In the genomic region with DNA sequence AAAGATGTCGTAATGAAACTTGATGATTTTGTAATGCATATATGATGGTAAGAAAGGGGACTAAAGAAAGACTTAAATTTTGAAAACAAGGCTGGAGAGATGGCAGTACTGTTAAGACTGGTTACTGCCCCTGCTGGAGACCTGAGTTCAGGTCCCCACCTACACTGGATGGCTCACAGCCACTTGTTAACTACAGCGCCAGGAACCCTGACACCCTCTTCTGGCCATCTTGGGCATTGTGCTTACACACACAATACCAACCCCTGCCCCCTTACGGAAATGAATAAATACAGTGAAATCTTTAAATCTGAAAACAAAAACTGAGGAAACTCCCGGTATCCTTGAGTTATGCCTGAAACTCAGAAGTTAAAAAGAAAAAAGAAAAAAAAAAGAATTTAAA, we compare ENCODE assay signal across 8 mouse cellular contexts.
DNase-seq lines count a peak whose midpoint lies in the region; ATAC-seq and TF ChIP-seq lines count a peak whose summit lies in the region.
"Had no signal": no experiment of that assay in that cellular context is flagged by ENCODE, and none has a peak within 500 bp of the region (broad histone marks: within the 10 kb centered on the region; RNA-seq: fewer than 3 reads in every experiment).

No protein-coding gene starts in this region.

- peaks cover 1% of the 10 kb centered on the region for H3K4me1 ChIP-seq in ES-Bruce4 (ENCODE audit: control insufficient read depth, insufficient read depth, low read length)
- H3K4me1 ChIP-seq: megakaryocyte, embryonic 14.5 days had no signal

- peaks cover 4% of the 10 kb centered on the region for H3K9me3 ChIP-seq in ES-Bruce4 (replicated peaks; ENCODE audit: control insufficient read depth, insufficient read depth, low read length, poor library complexity, severe bottlenecking)

- no peak overlapping the region for H3K9ac ChIP-seq in ES-Bruce4 (ENCODE audit: low read depth, poor library complexity, severe bottlenecking)

- TF ChIP-seq EP300 in ES-Bruce4 (IDR thresholded peaks at IDR 0.05; ENCODE audit: insufficient read depth, low read depth, low read length), result no peak

- intact Hi-C loops in left cerebral cortex, postnatal 10 days (cut with DNase I), result no loop called here

- DNase-seq in kidney, adult 9 months, result peak; percentile 28
- DNase-seq in kidney, adult 18-20 months, result no peak
- peak; percentile 2 for DNase-seq in 3T3-L1 (ENCODE audit: low read depth, low spot score)
- no peak for DNase-seq in yolk sac, embryonic 10.5 days (ENCODE audit: low spot score)
- DNase-seq in left cerebral cortex, postnatal 10 days (ENCODE audit: extremely low spot score in 1 of 2, low spot score in 2 of 2), result no peak

- H3K27me3 ChIP-seq in ES-Bruce4 (ENCODE audit: control insufficient read depth, insufficient read depth, low read length, poor library complexity, severe bottlenecking), result no peaks in the 10 kb centered on the region
- H3K27me3 ChIP-seq: megakaryocyte, embryonic 14.5 days had no signal

- peak; percentile 67; the same call in 1 of the 2 replicates for ATAC-seq in common myeloid progenitor, adult 5-6 weeks (replicated peaks; ENCODE audit: low read depth, poor library complexity, severe bottlenecking)

- no peak overlapping the region for H3K27ac ChIP-seq in ES-Bruce4 (ENCODE audit: insufficient read depth, low read length)

- no peaks in the 10 kb centered on the region for H3K36me3 ChIP-seq in ES-Bruce4 (ENCODE audit: control insufficient read depth, insufficient read depth, low read length, poor library complexity, severe bottlenecking)

- H3K4me3 ChIP-seq in ES-Bruce4 (ENCODE audit: low read depth, low read length), result no peak overlapping the region
- H3K4me3 ChIP-seq: megakaryocyte, embryonic 14.5 days had no signal

- TF ChIP-seq CTCF in ES-Bruce4 (IDR thresholded peaks at IDR 0.05; ENCODE audit: low read depth, low read length), result peak; percentile 74

- no peak for TF ChIP-seq POLR2A in ES-Bruce4 (IDR thresholded peaks at IDR 0.05; ENCODE audit: insufficient read depth, low read length)

Comparison
In these comparisons a context has a peak if more than half of its experiments do, and no peak if none do; other contexts are left out.
1. DNase-seq: peak in kidney, adult 9 months (single experiment) and 3T3-L1 (single experiment); none in kidney, adult 18-20 months (single experiment), yolk sac, embryonic 10.5 days (single experiment) and left cerebral cortex, postnatal 10 days (0 of 2).